Mouse (Mus musculus): Measurements from ENCODE around the gene Nanp.

DNA sequence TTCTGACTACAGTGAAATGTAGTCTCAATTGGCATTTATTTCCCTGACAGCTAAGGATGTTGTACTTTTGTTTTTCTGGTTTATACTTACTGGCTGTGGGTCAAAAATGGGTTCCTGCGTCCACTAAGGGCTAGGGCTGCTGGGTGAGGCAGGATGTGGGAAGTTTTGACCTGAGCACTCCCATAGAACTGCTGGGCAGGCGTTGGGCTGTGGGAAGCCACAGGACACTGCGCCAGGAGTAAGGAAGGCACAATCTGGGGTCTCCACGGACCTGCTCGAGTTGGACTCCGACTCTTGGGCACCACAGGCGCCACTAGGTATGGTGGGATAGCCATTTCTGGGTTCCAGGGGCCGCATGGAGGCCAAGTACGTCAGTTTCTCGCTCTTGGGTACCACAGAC, 18.0 kb downstream of the Nanp start:
- TF ChIP-seq GATA1 (IDR thresholded peaks at IDR 0.05; ENCODE audit: borderline replicate concordance, low read length), result no peak
- no peak for TF ChIP-seq FLI1 (IDR thresholded peaks at IDR 0.05; ENCODE audit: low read length)
